Mouse (Mus musculus) embryonic facial prominence, embryonic 14.5 days (tissue): Measurements from ENCODE around the gene Dpagt1. TPM values are rescaled to one million over a fixed set of nuclear protein-coding genes. Genes with fewer than 3 reads are reported as not detected.

ENCODE experiments used
- ATAC-seq: fragments of 200-750 bp; cut with Nextera tagmentation; 2 replicates; pipeline ENCODE4 v1.8.0; 2017; ENCODE audit warnings: low read depth, moderate number of reproducible peaks, moderate TSS enrichment
- DNase-seq: peaks from one replicate; pipeline ENCODE4 v3.0.0-alpha.2; 2015; ENCODE audit warnings: low spot score
- H3K27ac ChIP-seq: fragments of 300-500 bp; sonication (generic); replicated peaks from 2 replicates; pipeline ENCODE4 v1.5.1; 2014; ENCODE audit warnings: low read depth, mild to moderate bottlenecking, low read length, moderate library complexity
- H3K27me3 ChIP-seq: fragments of 300-500 bp; sonication (generic); replicated peaks from 2 replicates; pipeline ENCODE4 v1.6.1; 2014; ENCODE audit warnings: low read length; ENCODE audit not compliant: control insufficient read depth, insufficient read depth
- H3K36me3 ChIP-seq: fragments of 300-500 bp; sonication (generic); 2 replicates; pipeline ENCODE4 v1.6.1; 2014; ENCODE audit warnings: low read length, mixed read lengths; ENCODE audit not compliant: control insufficient read depth, insufficient read depth
- H3K4me1 ChIP-seq: fragments of 300-500 bp; sonication (generic); 2 replicates; pipeline ENCODE4 v1.6.1; 2014; ENCODE audit warnings: antibody characterized with exemption, low read length; ENCODE audit not compliant: control insufficient read depth, insufficient read depth
- H3K4me2 ChIP-seq: fragments of 300-500 bp; sonication (generic); 2 replicates; pipeline ENCODE4 v1.6.1; 2014; ENCODE audit warnings: low read depth, mild to moderate bottlenecking, low read length, moderate library complexity, mixed read lengths
- H3K4me3 ChIP-seq: fragments of 300-500 bp; sonication (generic); 2 replicates; pipeline ENCODE4 v1.5.1; 2014; ENCODE audit warnings: low read depth, mild to moderate bottlenecking, low read length
- H3K9ac ChIP-seq: fragments of 300-500 bp; sonication (generic); 2 replicates; pipeline ENCODE4 v1.6.1; 2014; ENCODE audit warnings: low read depth, mild to moderate bottlenecking, low read length, moderate library complexity, mixed read lengths
- H3K9me3 ChIP-seq: fragments of 300-500 bp; sonication (generic); 2 replicates; pipeline ENCODE4 v1.6.1; 2016; ENCODE audit warnings: low read length; ENCODE audit not compliant: control insufficient read depth
- WGBS: fragments of 180-500 bp; shearing (Covaris S2); extraction: QIAGEN DNeasy Blood & Tissue Kit; methylation state at CpG from one replicate; pipeline ENCODE4 v1.1.7; 2014; 5-methylcytosine and 5-hydroxymethylcytosine counted together
- polyA plus RNA-seq: library from polyadenylated mRNA; unstranded; fragments of >200 nt; fragmentation: Nextera tagmentation; extraction: Ambion mirVana; gene quantifications from 2 replicates; pipeline ENCODE4 v1.2.1, GENCODE M21; 2014

Dpagt1 gene
- polyA plus RNA-seq, 1 experiment from 2014 or later = 34.3 TPM

DNA sequence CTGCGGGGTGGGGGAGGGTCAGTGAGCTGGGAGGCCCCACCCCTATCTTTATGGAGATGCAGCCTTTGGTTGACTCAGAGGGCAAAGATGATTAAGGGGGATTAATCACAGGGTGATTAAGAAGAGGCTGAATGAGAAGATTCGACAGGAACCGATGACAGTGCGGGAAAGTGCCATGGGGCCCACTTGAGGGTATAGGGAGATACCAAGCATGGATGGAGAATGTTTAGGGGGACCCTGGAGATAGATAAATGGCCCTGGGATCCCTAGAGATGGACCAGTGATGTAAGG, 11.6 kb upstream of the Dpagt1 start:
- Histone ChIP-seq H3K9ac (no peak overlapping the region), H3K9me3 (no peaks in the 10 kb centered on the region), H3K27ac (no peak overlapping the region), H3K36me3 (peaks cover 52% of the 10 kb centered on the region), H3K27me3 (no peaks in the 10 kb centered on the region), H3K4me2 (no peak overlapping the region), H3K4me1 (peaks cover 10% of the 10 kb centered on the region), H3K4me3 (no peak overlapping the region)
- WGBS = 76% methylated on average over 4 of the region's 4 CpGs
- DNase-seq (no peak), ATAC-seq (no peak)

GRCm38 (mm10) chr9:44314910-44315309, 10.9 kb upstream of the Dpagt1 start:
- peaks cover 52% of the 10 kb centered on the region for H3K36me3 ChIP-seq
- 94% methylated on average over 18 of the region's 18 CpGs for WGBS
- H3K4me2 ChIP-seq = no peak overlapping the region
- H3K9ac ChIP-seq = no peak overlapping the region
- H3K4me1 ChIP-seq = peaks cover 13% of the 10 kb centered on the region
- DNase-seq (no peak), ATAC-seq (no peak)
- no peak overlapping the region for H3K4me3 ChIP-seq
- H3K27me3 ChIP-seq = no peaks in the 10 kb centered on the region
- H3K9me3 ChIP-seq = no peaks in the 10 kb centered on the region
- no peak overlapping the region for H3K27ac ChIP-seq

DNA sequence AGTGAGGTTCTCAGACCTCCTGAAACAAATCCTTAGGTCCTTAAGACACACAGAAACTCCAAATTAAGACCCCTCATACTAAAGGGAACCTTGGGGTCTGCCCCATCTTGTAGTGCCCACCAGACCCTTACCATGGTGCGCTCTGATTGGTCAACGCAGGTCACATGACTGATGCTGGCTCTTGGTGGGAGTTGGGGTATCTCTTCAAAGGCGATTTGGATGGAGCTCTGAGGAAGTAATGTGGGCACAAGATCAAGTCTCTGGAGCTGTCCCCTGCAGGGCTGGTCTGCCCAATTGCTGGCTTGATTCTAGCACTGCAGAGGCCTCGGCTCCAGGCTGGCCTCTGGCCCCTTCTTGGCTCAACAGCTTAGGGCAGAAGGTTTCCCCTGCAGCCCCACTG, 8.4 kb upstream of the Dpagt1 start:
- DNase-seq (no peak), ATAC-seq (no peak)
- Histone ChIP-seq H3K4me2 (no peak overlapping the region), H3K9me3 (no peaks in the 10 kb centered on the region), H3K27ac (no peak overlapping the region), H3K36me3 (peaks cover 44% of the 10 kb centered on the region), H3K4me1 (peaks cover 13% of the 10 kb centered on the region), H3K27me3 (no peaks in the 10 kb centered on the region), H3K9ac (no peak overlapping the region), H3K4me3 (no peak overlapping the region)
- WGBS = 73% methylated on average over 4 of the region's 4 CpGs

- 64% methylated on average over 5 of the region's 5 CpGs for WGBS
- H3K4me3 ChIP-seq = peak overlapping the region; percentile 92; the same call in 1 of the 2 replicates
- DNase-seq = no peak
- H3K27ac ChIP-seq = no peak overlapping the region
- H3K9me3 ChIP-seq = no peaks in the 10 kb centered on the region
- peaks cover 13% of the 10 kb centered on the region for H3K4me1 ChIP-seq
- H3K9ac ChIP-seq = peak overlapping the region; percentile 87
- H3K4me2 ChIP-seq = peak overlapping the region; percentile 96
- H3K27me3 ChIP-seq = no peaks in the 10 kb centered on the region
- no peak for ATAC-seq
- H3K36me3 ChIP-seq = peaks cover 36% of the 10 kb centered on the region
Observed at GRCm38 (mm10) chr9:44318076-44318825, 7.6 kb upstream of the Dpagt1 start.

- ATAC-seq = no peak
Observed at GRCm38 (mm10) chr9:44318826-44319095, 7.1 kb upstream of the Dpagt1 start.

GRCm38 (mm10) chr9:44319105-44319886, 6.5 kb upstream of the Dpagt1 start:
- peak overlapping the region; percentile 87 for H3K9ac ChIP-seq
- WGBS = 2% methylated on average over 23 of the region's 37 CpGs
- H3K4me3 ChIP-seq = peak overlapping the region; percentile 92
- H3K4me2 ChIP-seq = peak overlapping the region; percentile 96
- ATAC-seq = peak; percentile 2; the same call in 1 of the 2 replicates
- H3K36me3 ChIP-seq = peaks cover 26% of the 10 kb centered on the region
- H3K27ac ChIP-seq = peak overlapping the region; percentile 44
- peak; percentile 27 for DNase-seq
- no peaks in the 10 kb centered on the region for H3K9me3 ChIP-seq
- H3K27me3 ChIP-seq = no peaks in the 10 kb centered on the region
- H3K4me1 ChIP-seq = peaks cover 13% of the 10 kb centered on the region

More at GRCm38 (mm10) chr9:44318826-44319095, 7.1 kb upstream of the Dpagt1 start:
- WGBS = 34% methylated on average over 3 of the region's 3 CpGs
- peak overlapping the region; percentile 96 for H3K4me2 ChIP-seq
- H3K27ac ChIP-seq = no peak overlapping the region
- no peak for DNase-seq
- peak overlapping the region; percentile 92 for H3K4me3 ChIP-seq
- peak overlapping the region; percentile 87 for H3K9ac ChIP-seq
- no peaks in the 10 kb centered on the region for H3K9me3 ChIP-seq
- H3K4me1 ChIP-seq = peaks cover 13% of the 10 kb centered on the region
- no peaks in the 10 kb centered on the region for H3K27me3 ChIP-seq
- H3K36me3 ChIP-seq = peaks cover 31% of the 10 kb centered on the region

DNA sequence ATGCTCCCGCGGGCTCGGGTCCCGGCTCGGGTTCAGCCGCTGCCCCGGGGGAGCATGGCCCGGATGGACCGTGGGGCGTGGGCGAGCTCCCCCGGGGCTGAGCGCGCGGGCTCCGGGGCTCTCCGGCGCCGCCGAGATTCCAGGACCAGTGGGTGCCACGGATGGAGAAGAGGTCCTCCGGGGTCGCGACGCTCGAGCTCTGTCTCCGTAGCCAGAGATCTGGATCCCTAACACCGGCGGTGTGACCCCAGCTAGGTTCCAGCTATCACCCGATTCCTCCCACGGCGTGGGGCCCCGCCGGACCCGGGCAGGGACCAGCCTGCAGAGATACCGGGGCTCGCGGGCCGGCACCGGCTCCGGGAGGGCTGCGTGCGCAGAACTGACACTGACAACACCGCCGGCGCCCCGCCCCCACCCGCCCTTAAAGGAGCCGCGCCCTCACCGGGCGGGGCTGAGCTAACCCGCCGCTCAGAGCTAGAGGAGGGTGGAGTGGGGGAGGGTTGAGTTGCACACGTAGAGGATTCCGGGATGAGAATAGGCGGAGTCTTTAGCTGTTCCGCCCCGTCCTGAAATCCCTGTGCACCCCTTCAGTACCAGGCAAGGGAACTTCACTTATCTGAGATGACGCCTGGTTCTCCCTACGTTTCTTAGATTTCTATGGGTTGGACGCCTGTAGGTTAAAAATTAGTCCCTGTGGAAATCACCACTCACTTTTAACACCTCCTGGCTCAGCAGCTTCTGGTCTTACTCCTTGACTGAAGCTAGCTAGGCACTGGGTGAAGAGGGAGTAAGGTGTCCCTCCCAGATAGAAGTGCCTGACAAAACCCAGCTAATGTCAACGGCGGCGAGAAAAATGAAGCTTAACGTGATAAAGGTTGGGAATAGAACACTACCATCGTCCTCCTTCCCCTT, 5.7 kb upstream of the Dpagt1 start, which contains the start of gene C2cd2l:
Gene C2cd2l, minus strand, starts transcription at position 399 of the 912 bp plus-strand sequence.
- peak within 1 kb of the TSS; percentile 70 for H3K27ac ChIP-seq

DNA sequence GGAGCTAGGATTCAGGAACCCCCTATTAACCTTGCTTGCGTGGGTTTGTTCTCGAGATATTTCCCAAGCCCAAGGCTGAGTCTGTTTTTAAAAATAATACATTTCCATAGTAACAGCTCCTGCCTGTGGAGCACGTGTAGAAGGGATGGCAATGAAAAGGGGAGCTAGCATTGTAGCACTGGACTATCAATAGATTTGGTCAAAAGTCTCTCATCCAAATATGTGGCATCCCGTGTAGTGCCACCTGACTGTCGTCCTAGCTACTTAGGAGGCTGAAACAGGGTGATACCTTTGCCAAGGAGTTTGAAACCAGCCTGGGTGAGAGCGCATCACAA, 5.1 kb upstream of the Dpagt1 start:
- Histone ChIP-seq H3K27me3 (no peaks in the 10 kb centered on the region), H3K4me2 (peak overlapping the region; percentile 96), H3K4me3 (peak overlapping the region; percentile 92), H3K27ac (peak overlapping the region; percentile 70), H3K4me1 (peaks cover 13% of the 10 kb centered on the region), H3K9ac (peak overlapping the region; percentile 87), H3K36me3 (peaks cover 11% of the 10 kb centered on the region), H3K9me3 (no peaks in the 10 kb centered on the region)
- 19% methylated on average over 6 of the region's 6 CpGs for WGBS
- DNase-seq (peak; percentile 19), ATAC-seq (peak; percentile 23; the same call in 1 of the 2 replicates)

More for the DNA sequence above, 5.7 kb upstream of the Dpagt1 start, which contains the start of gene C2cd2l:
- under 1% methylated on average over 40 of the region's 67 CpGs for WGBS
- DNase-seq (peak; percentile 99), ATAC-seq (peak; percentile 98)
- no peaks in the 10 kb centered on the region for H3K27me3 ChIP-seq
- peaks cover 17% of the 10 kb centered on the region for H3K36me3 ChIP-seq
- peak within 1 kb of the TSS; percentile 87 for H3K9ac ChIP-seq
- no peaks in the 10 kb centered on the region for H3K9me3 ChIP-seq
- peak within 1 kb of the TSS; percentile 96 for H3K4me2 ChIP-seq
- peak within 1 kb of the TSS; percentile 92 for H3K4me3 ChIP-seq
- peaks cover 13% of the 10 kb centered on the region for H3K4me1 ChIP-seq
